Mouse (Mus musculus) liver, embryonic 16.5 days (tissue): ENCODE measurements around the gene Id1. TPM values are rescaled to one million over a fixed set of nuclear protein-coding genes. Genes with fewer than 3 reads are reported as not detected.

ENCODE experiments used
- ATAC-seq: fragments of 200-750 bp; cut with Nextera tagmentation; 2 replicates; pipeline ENCODE4 v1.8.0; 2017; ENCODE audit warnings: low read depth, mild to moderate bottlenecking, moderate number of reproducible peaks, moderate library complexity
- H3K27ac ChIP-seq: fragments of 300-500 bp; sonication (generic); 2 replicates; pipeline ENCODE4 v1.5.1; 2014; ENCODE audit warnings: mild to moderate bottlenecking, low read length
- H3K27me3 ChIP-seq: fragments of 300-500 bp; sonication (generic); 2 replicates; pipeline ENCODE4 v1.6.1; 2014; ENCODE audit warnings: low read depth, low read length, mixed read lengths; ENCODE audit not compliant: control insufficient read depth, insufficient read depth
- H3K36me3 ChIP-seq: fragments of 300-500 bp; sonication (generic); 2 replicates; pipeline ENCODE4 v1.6.1; 2014; ENCODE audit warnings: mild to moderate bottlenecking; ENCODE audit not compliant: control insufficient read depth, insufficient read depth
- H3K4me1 ChIP-seq: fragments of 300-500 bp; sonication (generic); 2 replicates; pipeline ENCODE4 v1.6.1; 2014; ENCODE audit warnings: low read depth, low read length, mixed read lengths; ENCODE audit not compliant: control insufficient read depth
- H3K4me2 ChIP-seq: fragments of 300-500 bp; sonication (generic); 2 replicates; pipeline ENCODE4 v1.6.1; 2014; ENCODE audit warnings: low read depth, low read length, mixed read lengths
- H3K4me3 ChIP-seq: fragments of 300-500 bp; sonication (generic); 2 replicates; pipeline ENCODE4 v1.5.1; 2014; ENCODE audit warnings: low read depth, mild to moderate bottlenecking, low read length
- H3K9ac ChIP-seq: fragments of 300-500 bp; sonication (generic); 2 replicates; pipeline ENCODE4 v1.6.1; 2014; ENCODE audit warnings: low read depth, low read length
- H3K9me3 ChIP-seq: fragments of 300-500 bp; sonication (generic); replicated peaks from 2 replicates; pipeline ENCODE4 v1.6.1; 2016; ENCODE audit warnings: low read length; ENCODE audit not compliant: control insufficient read depth
- WGBS: fragments of 180-500 bp; shearing (Covaris S2); extraction: QIAGEN DNeasy Blood & Tissue Kit; methylation state at CpG from one replicate; pipeline ENCODE4 v1.1.7; 2014; ENCODE audit not compliant: insufficient replicate concordance; 5-methylcytosine and 5-hydroxymethylcytosine counted together
- polyA plus RNA-seq: library from polyadenylated mRNA; unstranded; fragments of >200 nt; fragmentation: Nextera tagmentation; extraction: Ambion mirVana; gene quantifications from 2 replicates; pipeline ENCODE4 v1.2.1, GENCODE M21; 2015

Gene Id1
- polyA plus RNA-seq, 1 experiment from 2014 or later, result 18.8 TPM

DNA sequence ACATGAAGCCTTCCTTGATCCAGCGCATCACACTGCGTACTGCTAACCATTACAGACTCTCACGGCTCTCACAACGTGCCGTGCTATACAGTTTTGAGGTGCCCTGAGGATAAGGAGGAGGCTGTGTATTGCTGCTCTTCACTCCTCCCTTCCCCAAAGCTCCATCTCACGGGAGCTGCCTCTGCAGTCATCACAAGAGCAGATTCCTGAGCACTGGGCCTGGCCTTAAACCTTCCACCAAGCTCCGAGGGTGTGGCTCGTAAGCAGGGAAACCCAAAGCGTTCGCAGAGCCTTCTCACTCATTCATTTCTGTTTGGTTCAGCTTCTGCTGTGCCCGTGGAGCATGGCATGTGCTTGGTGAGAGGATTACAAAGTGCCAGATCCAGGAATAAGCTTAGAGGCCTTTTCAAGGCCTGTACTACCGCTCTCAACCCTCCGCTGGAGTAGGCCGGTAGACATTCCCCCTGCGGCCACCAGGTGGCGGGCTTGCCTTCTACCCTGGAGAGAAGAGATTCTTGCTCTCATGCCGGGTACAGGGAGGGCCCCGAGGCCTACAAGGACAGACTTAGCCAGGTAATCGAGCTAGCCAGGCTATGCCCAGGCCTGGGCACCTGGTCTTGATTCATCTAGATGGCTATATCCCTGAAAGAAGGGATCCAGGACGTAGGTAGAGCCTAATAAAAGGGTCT, 39.4 kb upstream of the Id1 start:
- WGBS, result 42% methylated on average over 20 of the region's 20 CpGs
- ATAC-seq, result peak; percentile 76
- Histone ChIP-seq H3K27ac (no peak overlapping the region), H3K27me3 (no peaks in the 10 kb centered on the region), H3K4me1 (no peaks in the 10 kb centered on the region; the same call in 1 of the 2 replicates), H3K36me3 (peaks cover 23% of the 10 kb centered on the region), H3K4me3 (no peak overlapping the region), H3K9ac (peak overlapping the region; percentile 25; the same call in 1 of the 2 replicates), H3K4me2 (no peak overlapping the region), H3K9me3 (no peaks in the 10 kb centered on the region)

DNA sequence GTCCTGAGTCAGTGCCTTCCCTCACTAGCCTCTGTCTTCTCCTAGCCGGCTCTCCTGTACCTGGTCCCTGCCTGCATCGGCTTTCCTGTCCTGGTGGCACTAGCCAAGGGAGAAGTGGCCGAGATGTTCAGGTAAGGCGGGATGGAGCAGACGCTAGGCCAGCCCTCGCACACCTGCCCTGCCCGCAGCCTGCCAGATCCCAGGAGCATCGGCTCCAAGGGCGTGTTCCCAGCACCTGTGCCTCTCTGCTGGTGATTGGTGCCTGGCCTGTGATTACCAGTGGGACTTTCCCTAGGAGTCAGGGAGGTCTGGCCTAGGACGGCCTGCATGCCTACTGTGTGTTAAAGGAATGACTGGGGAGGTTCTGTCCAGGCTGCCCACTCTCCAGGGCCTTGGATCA, 35.9 kb upstream of the Id1 start:
- no peak overlapping the region for H3K9ac ChIP-seq
- H3K36me3 ChIP-seq, result peaks cover 35% of the 10 kb centered on the region
- no peak overlapping the region for H3K4me3 ChIP-seq
- ATAC-seq, result no peak
- H3K27me3 ChIP-seq, result no peaks in the 10 kb centered on the region
- H3K9me3 ChIP-seq, result no peaks in the 10 kb centered on the region
- no peaks in the 10 kb centered on the region for H3K4me1 ChIP-seq
- no peak overlapping the region for H3K27ac ChIP-seq
- 87% methylated on average over 10 of the region's 10 CpGs for WGBS
- no peak overlapping the region for H3K4me2 ChIP-seq

DNA sequence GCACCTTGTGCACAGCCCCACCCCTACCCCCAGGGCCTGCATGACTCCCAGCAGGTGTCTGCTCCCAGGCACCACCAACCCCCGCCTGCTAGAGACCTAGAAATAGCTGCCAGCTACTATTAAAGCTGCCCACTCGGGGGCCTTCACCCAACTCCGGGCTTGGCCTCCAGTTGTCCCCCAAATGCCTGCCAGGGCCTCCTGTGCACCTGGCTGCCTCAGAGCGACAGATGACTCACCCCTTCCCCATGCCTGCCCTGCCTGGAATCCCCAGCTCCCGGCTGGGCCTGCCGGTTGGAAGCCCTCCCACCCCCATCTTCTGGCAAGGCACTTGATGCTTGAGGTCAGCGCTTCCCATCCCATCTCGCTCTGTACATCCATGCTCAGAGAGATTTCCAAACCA, 35.3 kb upstream of the Id1 start:
- Histone ChIP-seq H3K27ac (no peak overlapping the region), H3K9ac (no peak overlapping the region), H3K4me2 (no peak overlapping the region), H3K4me3 (no peak overlapping the region), H3K9me3 (no peaks in the 10 kb centered on the region), H3K4me1 (no peaks in the 10 kb centered on the region), H3K27me3 (no peaks in the 10 kb centered on the region), H3K36me3 (peaks cover 36% of the 10 kb centered on the region)
- no peak for ATAC-seq
- WGBS, result 82% methylated on average over 8 of the region's 8 CpGs

DNA sequence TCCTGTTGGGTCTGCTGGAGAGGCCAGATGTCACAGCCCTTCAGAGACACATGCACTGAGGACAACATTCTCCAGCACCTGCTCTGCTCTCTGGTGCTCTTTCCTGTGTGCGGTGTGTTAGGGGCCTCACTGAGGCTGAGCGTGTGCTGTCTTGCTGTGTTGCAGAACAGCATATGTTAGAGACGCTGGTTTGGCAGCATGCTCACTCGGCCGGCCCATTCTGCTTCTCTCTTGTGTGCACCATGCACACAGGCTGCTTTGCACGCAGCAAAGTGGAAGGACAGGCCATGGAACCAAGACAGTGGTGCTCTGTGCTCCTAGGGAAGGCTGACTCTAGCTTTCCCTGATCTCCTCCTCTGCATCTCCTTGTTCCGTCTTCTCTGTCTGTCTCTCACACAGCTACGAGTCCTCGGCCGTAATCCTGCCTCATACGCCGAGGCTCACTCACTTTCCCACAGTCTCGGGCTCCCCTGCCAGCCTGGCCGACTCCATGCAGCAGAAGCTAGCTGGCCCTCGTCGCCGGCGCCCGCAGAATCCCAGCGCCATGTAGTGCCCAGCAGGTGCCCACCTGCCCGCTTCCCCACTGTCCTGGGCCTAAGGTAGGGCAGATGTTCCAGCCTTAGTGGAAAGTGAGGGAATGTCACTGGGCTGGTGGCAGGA, 32.3 kb upstream of the Id1 start:
- H3K9ac ChIP-seq, result no peak overlapping the region
- ATAC-seq, result no peak
- peaks cover 31% of the 10 kb centered on the region for H3K36me3 ChIP-seq
- 87% methylated on average over 21 of the region's 21 CpGs for WGBS
- no peak overlapping the region for H3K4me3 ChIP-seq
- H3K4me1 ChIP-seq, result peaks cover 4% of the 10 kb centered on the region
- no peak overlapping the region for H3K27ac ChIP-seq
- no peaks in the 10 kb centered on the region for H3K27me3 ChIP-seq
- H3K9me3 ChIP-seq, result no peaks in the 10 kb centered on the region
- H3K4me2 ChIP-seq, result no peak overlapping the region

DNA sequence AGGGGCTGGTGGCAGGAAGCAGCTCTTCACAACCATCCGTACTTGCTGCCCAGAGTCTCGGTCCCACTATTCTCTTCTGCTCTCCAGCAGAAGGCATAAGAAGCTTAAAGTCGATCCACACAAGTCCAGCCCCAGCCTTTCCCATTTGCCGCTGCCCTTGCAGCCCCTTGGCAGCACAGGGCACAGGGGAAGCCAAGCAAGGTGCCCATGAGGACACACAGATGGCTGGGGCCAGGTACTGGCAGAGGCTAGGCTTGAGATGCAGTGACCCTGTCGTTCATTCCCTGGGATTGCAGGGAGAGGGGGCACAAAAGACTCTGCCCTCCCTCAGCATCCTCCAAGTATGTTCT, 31.8 kb upstream of the Id1 start:
- peaks cover 31% of the 10 kb centered on the region for H3K36me3 ChIP-seq
- H3K9ac ChIP-seq, result no peak overlapping the region
- H3K4me2 ChIP-seq, result no peak overlapping the region
- no peak for ATAC-seq
- no peaks in the 10 kb centered on the region for H3K9me3 ChIP-seq
- H3K4me1 ChIP-seq, result peaks cover 4% of the 10 kb centered on the region
- H3K4me3 ChIP-seq, result no peak overlapping the region
- 78% methylated on average over 5 of the region's 5 CpGs for WGBS
- H3K27ac ChIP-seq, result no peak overlapping the region
- no peaks in the 10 kb centered on the region for H3K27me3 ChIP-seq

DNA sequence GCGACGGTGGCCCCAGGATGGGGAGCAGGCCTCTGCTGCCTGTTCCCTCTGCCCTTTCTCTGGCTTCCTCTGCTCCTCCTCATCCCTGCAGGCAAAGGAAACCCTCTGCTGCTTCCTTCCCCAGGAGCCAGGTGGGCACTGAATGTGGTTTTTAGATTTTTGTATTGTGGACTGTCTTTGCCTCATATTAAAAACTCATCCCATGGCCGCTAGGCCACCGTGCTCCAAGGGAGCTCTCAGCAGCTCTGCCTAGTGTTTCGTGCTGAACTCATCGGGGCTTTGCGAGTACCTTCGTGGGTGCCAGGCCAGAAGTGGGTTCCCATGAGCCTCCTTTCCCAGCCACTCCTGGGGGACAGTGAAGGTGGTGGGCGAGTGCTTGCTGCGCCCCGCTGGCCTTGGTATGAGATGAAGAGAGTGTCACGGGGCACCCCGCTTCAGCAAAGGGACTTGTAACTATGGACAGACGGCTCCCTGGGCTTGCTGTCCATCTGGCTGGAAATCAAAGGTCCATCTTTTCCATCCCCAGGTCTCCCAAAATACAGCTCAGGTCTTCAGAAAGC, 31.2 kb upstream of the Id1 start:
- Histone ChIP-seq H3K9me3 (no peaks in the 10 kb centered on the region), H3K4me1 (peaks cover 4% of the 10 kb centered on the region), H3K4me2 (no peak overlapping the region), H3K4me3 (no peak overlapping the region), H3K27me3 (no peaks in the 10 kb centered on the region), H3K9ac (no peak overlapping the region), H3K27ac (no peak overlapping the region), H3K36me3 (peaks cover 31% of the 10 kb centered on the region)
- WGBS, result 88% methylated on average over 14 of the region's 14 CpGs
- no peak for ATAC-seq

DNA sequence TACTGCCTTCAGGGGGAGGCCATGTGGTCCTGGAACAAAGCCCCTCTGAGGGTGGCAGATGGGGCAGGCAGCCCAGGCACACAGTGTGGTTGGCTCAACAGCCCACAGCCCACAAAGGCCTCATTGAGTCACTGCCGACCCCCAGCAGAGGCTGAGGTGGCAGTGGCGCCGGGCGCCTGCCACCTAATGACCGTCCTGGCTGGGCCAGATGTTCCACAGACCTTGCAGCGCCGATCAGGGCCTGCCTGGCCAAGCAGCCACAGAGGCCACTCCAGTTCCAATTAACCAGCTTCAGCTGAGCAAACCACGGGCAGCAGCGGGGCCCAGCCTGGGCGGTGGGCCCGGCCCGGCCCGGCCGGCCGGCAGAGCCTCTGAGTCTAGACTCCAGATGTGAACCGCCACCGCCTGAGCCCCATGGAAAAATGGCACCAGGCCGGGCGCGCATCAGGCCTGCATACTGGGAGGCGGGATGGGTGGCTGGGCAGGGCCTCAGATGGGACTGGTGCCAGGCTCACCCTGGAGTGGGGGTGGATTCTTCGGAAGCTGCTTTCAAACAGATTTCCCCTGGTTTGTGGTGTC, 30.0 kb upstream of the Id1 start:
- H3K4me2 ChIP-seq, result no peak overlapping the region
- WGBS, result 81% methylated on average over 22 of the region's 22 CpGs
- peaks cover 19% of the 10 kb centered on the region for H3K36me3 ChIP-seq
- no peaks in the 10 kb centered on the region for H3K9me3 ChIP-seq
- no peaks in the 10 kb centered on the region for H3K27me3 ChIP-seq
- no peak for ATAC-seq
- H3K27ac ChIP-seq, result no peak overlapping the region
- no peak overlapping the region for H3K4me3 ChIP-seq
- H3K9ac ChIP-seq, result no peak overlapping the region
- peaks cover 4% of the 10 kb centered on the region for H3K4me1 ChIP-seq

DNA sequence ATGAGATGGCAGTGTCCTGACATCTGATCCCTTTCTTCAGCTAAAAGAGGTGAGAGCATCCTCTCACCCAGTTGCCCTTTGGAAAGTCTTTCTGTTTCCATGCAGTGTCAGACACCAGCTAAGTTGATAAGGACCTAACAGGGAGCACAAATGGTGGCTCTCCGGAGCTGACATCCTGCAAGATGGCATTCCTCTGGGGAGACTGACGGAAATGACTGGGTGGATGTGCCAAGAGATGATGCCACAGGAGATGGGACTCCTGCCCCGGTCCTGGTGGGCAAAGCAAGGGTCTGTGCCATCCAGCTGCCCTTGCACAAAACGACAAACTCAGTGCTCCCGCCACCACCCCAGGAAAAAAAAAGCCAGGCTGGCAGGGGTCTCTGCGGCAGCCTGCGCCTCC, 28.9 kb upstream of the Id1 start:
- peaks cover 9% of the 10 kb centered on the region for H3K36me3 ChIP-seq

DNA sequence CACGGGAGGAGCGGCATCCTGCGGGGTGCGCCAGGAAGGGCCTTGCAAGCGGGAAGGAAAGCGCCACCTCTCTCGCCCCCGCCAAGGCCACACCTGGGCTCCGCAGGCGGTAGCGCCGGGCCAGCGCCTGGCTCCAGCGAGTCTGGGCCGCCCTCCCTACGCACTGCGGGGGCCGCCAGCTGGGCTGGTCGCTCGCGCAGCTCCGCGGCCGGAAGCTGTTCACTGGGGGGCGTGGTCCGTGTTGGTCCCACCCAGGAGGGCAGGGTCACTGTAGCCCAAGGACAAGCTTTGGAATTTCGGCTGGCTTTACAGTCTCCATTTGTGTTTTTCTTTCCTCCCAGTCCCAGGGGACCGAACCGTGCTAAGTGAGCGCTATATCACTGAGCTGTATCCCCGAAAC, 28.4 kb upstream of the Id1 start:
- peak overlapping the region; percentile 44 for H3K4me2 ChIP-seq
- WGBS, result 35% methylated on average over 31 of the region's 31 CpGs
- H3K4me3 ChIP-seq, result peak overlapping the region; percentile 46
- H3K27me3 ChIP-seq, result no peaks in the 10 kb centered on the region
- peaks cover 7% of the 10 kb centered on the region for H3K36me3 ChIP-seq
- peak overlapping the region; percentile 49 for H3K9ac ChIP-seq
- H3K9me3 ChIP-seq, result no peaks in the 10 kb centered on the region
- ATAC-seq, result peak; percentile 92
- H3K27ac ChIP-seq, result peak overlapping the region; percentile 60
- H3K4me1 ChIP-seq, result peaks cover 4% of the 10 kb centered on the region

More for the DNA sequence above, 28.9 kb upstream of the Id1 start:
- peak overlapping the region; percentile 46 for H3K4me3 ChIP-seq
- peak overlapping the region; percentile 60; the same call in 1 of the 2 replicates for H3K27ac ChIP-seq
- H3K27me3 ChIP-seq, result no peaks in the 10 kb centered on the region
- 46% methylated on average over 7 of the region's 7 CpGs for WGBS
- H3K4me2 ChIP-seq, result peak overlapping the region; percentile 44
- no peak for ATAC-seq
- H3K9me3 ChIP-seq, result no peaks in the 10 kb centered on the region
- H3K9ac ChIP-seq, result peak overlapping the region; percentile 49
- H3K4me1 ChIP-seq, result peaks cover 4% of the 10 kb centered on the region
